Mouse (Mus musculus): Measurements from ENCODE around the gene Mios. TPM values are rescaled to one million over a fixed set of nuclear protein-coding genes. Genes with fewer than 3 reads are reported as not detected.
A peak's percentile ranks its signal among the peaks of the same experiment; 100 is the strongest.

The Mios gene
- total RNA-seq, 1 experiment from 2014 or later = 21.4 TPM

DNA sequence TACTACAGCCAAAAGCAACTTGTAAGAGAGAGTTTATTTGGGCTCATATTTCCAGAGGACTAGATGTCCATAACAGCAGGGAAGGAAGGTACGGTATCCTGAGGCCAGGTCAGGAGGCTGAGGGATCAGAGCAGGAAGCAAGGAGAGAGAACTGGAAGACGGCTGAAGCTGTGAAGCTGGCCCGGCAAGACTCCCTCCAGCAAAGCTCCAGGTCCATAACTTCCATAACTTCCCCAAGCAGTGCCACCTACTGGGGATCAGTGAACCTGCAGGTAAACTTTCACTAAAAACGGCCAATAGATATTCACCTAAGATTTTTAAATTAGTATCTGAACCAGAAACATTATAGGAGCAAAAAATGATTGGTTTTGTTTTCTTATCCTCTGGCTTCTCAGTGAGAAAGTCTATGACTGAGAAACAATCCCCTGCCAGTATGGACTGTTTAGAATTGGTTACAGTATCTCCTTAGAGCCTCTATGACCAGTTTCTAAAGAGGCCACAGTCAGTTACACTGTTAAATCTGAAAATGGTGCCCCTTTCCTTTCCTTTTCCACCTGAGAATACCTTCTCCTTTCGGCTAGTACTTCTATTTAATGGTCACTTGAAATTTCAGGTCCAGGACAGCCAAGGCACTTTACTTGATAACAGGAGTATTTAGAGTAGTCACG lies 65.5 kb downstream of the Mios start:
- peak; percentile 75 for ATAC-seq (ENCODE audit: extremely low read depth, insufficient number of reproducible peaks, low FRiP score, poor library complexity, severe bottlenecking)

DNA sequence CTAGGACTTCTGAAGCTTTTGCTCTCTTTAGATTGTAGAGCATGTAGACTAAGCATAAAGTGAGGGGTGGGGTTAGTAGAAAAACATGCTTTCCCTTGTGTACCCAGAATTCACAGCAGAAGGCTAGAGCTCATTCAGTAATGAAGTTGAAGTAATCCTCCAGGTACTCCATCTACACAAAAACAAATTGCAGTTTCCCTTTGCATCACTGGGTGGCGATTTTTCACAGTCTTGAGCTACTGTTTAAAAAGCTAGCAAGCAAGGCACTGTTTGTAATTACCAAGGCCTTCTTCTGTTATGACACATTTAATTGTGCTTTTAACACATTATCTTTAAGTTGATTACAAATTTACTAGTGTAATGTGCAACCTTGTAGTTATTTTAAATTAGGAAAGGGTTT lies 66.1 kb downstream of the Mios start:
- ATAC-seq (ENCODE audit: extremely low read depth, insufficient number of reproducible peaks, low FRiP score, poor library complexity, severe bottlenecking) = peak; percentile 82

DNA sequence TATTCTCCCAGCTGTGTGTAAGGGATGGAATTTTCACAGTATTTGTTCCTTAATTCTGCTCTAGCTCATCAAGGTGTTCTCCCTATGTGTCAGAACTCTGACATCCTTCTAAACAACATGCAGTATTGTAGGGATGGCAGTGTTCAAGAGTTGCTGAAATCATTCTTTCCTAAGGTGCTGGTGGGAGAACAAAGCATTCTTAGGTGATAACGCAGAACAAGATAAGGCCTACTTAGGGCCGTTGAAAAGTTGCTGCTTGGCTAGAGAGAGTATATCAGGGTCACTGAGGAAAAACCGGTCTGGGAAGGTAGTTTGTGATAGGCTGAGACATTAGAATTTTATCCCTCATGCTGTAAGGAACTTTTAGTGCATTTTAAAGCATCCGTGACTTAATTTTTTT lies 67.4 kb downstream of the Mios start:
- ATAC-seq (ENCODE audit: extremely low read depth, insufficient number of reproducible peaks, low FRiP score, poor library complexity, severe bottlenecking) = no peak

DNA sequence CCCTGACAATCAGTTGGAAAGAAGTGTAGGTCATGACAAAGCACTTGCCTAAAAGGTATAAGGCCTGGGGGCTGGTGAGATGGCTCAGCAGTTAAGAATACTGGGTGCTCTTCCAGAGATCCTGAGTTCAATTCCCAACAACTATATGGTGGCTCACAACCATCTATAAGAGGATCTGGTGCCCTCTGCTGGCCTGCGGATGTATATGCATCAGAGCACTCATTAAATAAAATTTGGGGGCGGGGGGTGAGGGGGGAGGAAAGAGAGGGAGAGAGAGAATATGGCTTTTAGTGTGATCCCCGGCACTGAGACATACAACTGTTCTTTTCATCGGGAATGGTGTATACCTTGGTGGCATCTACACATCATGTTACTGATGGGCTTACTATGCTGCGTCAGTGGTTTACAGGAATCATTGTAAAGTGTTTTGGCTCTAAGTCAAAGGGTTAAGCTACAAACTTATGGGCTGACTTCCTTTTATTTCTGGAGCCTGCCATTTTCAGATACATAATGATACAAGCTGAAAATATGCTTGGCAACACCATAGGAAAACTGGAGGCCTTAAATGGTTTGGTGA lies 69.5 kb downstream of the Mios start:
- ATAC-seq (ENCODE audit: extremely low read depth, insufficient number of reproducible peaks, low FRiP score, poor library complexity, severe bottlenecking) = peak; percentile 42; the same call in 1 of the 2 replicates

DNA sequence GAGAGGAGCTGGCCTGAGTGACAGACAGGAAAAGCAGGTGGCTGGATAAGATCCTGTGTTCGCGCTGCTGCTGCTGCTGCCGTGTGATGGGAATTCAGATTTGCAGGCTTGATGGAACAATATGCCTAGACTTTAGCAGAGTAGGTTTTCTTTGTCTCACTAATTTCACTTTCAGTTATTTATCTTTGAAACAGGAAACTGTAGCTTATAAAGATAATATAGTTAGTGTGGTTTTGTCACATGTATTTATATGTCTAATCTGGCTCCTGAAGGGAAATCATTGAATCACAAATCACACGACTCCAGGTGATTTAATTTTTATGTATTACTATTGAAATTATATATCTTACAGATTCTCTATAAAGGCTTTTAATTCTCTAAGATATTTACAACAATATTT lies 74.2 kb downstream of the Mios start:
- ATAC-seq (ENCODE audit: extremely low read depth, insufficient number of reproducible peaks, low FRiP score, poor library complexity, severe bottlenecking) = no peak

DNA sequence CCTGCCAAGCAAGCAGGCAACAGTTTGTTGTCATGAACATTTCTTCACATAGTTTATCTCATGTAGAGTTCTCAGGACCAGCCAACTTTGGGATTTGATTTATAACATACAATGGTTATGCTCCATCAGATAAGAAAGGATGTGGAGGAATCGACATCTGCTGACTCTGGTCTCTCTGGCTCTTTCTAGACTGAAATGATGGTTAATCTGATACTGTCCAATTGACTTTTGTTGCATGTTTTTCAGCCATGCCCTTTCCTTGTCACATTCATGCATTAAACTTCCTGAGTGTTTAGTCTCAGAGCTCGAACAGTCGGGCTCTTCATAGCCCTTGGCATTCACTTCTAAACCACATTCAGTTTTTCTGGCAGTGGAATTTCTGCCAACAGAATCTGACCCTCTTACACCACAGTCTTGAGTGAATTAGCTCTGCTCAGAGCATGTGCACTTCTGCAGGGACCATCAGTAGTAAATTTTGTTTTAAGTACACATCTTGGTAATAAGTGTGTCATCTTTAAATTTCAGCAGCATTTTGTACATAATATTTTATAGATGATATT lies 76.5 kb downstream of the Mios start:
- ATAC-seq (ENCODE audit: extremely low read depth, insufficient number of reproducible peaks, low FRiP score, poor library complexity, severe bottlenecking) = no peak

Other genes with a start within 250 kb of the Mios start
- gene Col28a1, start 16.6 kb upstream of the Mios start, total RNA-seq (2017) = not detected in 2 replicates
- 20.0 and 20.4 TPM in 2 replicates for gene Rpa3, start 50.0 kb downstream of the Mios start, total RNA-seq (2017)
- 11.1 and 12.6 TPM in 2 replicates for gene Umad1, start 50.1 kb downstream of the Mios start, total RNA-seq (2017)
- 40.6 and 42.8 TPM in 2 replicates for gene Gm45062, start 50.2 kb downstream of the Mios start, total RNA-seq (2017)

All from neutrophil, adult 5-6 weeks (primary cell).